Comparison of ENCODE assay signal across 9 mouse cellular contexts in the genomic region with DNA sequence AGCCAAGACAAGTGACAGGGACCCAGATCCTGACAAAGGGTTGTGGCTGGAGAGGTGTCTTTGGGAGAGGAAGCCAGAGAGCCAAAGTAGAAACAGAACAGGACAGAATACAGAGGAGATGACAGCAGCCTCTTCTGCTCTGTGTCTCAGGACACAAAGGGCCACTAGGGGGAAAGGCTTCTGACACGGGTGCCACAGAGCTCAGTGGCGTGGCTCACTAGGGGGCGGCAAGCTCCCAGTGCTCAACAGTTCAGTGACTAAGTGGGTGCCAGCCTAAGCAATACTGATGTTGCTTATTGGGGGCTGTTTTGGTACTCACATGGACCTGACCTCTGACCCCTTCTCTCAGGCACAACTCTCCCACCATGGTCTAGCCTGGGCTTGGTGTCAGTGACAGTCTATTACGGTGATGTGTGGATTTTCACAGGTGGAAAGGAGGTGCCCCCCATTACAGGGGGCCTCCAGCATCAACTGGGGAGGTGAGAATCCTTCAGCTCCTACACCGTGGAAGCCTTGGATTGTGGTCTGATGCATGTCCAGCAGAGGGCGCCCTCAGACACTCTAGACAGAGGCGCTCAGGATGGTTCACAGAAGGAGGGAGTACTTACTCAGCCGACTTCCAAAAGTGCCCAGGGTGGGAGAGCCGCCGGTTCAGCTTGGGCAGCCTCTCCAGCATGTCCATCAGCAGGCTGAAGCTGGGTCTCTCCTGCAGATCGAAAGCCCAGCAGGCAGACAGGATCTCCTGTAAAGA. TPM values are rescaled to one million over a fixed set of nuclear protein-coding genes. Genes with fewer than 3 reads are reported as not detected.
DNase-seq lines count a peak whose midpoint lies in the region; ATAC-seq and TF ChIP-seq lines count a peak whose summit lies in the region.
"Had no signal": no experiment of that assay in that cellular context is flagged by ENCODE, and none has a peak within 500 bp of the region (broad histone marks: within the 10 kb centered on the region; RNA-seq: fewer than 3 reads in every experiment).

No protein-coding gene starts in this region.

- no peaks in the 10 kb centered on the region for H3K27me3 ChIP-seq in kidney, embryonic 14.5 days (ENCODE audit: control insufficient read depth, insufficient read depth, low read length)

- peaks cover 17% of the 10 kb centered on the region; the same call in 1 of the 2 replicates for H3K4me1 ChIP-seq in kidney, embryonic 14.5 days (ENCODE audit: control insufficient read depth, insufficient read depth, low read length)
- no peaks in the 10 kb centered on the region for H3K4me1 ChIP-seq in cortical plate, adult 2 months (ENCODE audit: control insufficient read depth, insufficient read depth, low read length)

- peak; percentile 78 for DNase-seq in kidney, adult 18-20 months
- DNase-seq in adipocyte (ENCODE audit: low spot score): peak; percentile 72
- peak; percentile 82 to 88 for DNase-seq in heart, postnatal 14 days
- DNase-seq in left cerebral cortex, postnatal 4 days: peak; percentile 69
- peak; percentile 70 to 78 for DNase-seq in natural killer cell, adult 2 months (ENCODE audit: low spot score in 2 of 2)
- peak; percentile 89 for DNase-seq in testis, postnatal 10 days (ENCODE audit: low spot score)

- no peak for ATAC-seq in kidney, embryonic 14.5 days (ENCODE audit: low FRiP score, low TSS enrichment)

- H3K4me3 ChIP-seq in kidney, embryonic 14.5 days (ENCODE audit: low read length): no peak overlapping the region
- no peak overlapping the region for H3K4me3 ChIP-seq in cortical plate, adult 2 months (ENCODE audit: insufficient read depth, low read length)
- H3K4me3 ChIP-seq: erythroblast, embryonic 14.5 days had no signal

- intact Hi-C loops in heart, postnatal 14 days (cut with DNase I): no loop called here
- intact Hi-C loops in left cerebral cortex, postnatal 4 days (cut with DNase I): no loop called here

- TF ChIP-seq CTCF in cortical plate, adult 2 months (IDR thresholded peaks at IDR 0.05; ENCODE audit: extremely low read depth, insufficient read depth, low read length): peak; percentile 77

- H3K27ac ChIP-seq in kidney, embryonic 14.5 days (ENCODE audit: low read depth, low read length): no peak overlapping the region
- no peak overlapping the region for H3K27ac ChIP-seq in cortical plate, adult 2 months (ENCODE audit: insufficient read depth, low read length)

- no peak overlapping the region for H3K4me2 ChIP-seq in kidney, embryonic 14.5 days (replicated peaks; ENCODE audit: low read depth, low read length)

- H3K9me3 ChIP-seq in kidney, embryonic 14.5 days (ENCODE audit: control insufficient read depth, low read length): no peaks in the 10 kb centered on the region

- H3K36me3 ChIP-seq in kidney, embryonic 14.5 days (ENCODE audit: control insufficient read depth, insufficient read depth, low read length): peaks cover 17% of the 10 kb centered on the region; the same call in 1 of the 2 replicates

- H3K9ac ChIP-seq in kidney, embryonic 14.5 days (ENCODE audit: low read depth, low read length): no peak overlapping the region

- 59% methylated on average over 11 of the region's 11 CpGs for WGBS in kidney, embryonic 14.5 days

- TF ChIP-seq POLR2A in cortical plate, adult 2 months (IDR thresholded peaks at IDR 0.05; ENCODE audit: extremely low read depth, insufficient read depth, low read length): no peak

RNA-seq across cellular contexts. Expression of a gene that starts 34.4 kb away (rescaled TPM):
- polyA plus RNA-seq in kidney, embryonic 14.5 days (2014; fragmentation: Nextera tagmentation; extraction: Ambion mirVana): 24.6 and 26.4 TPM in 2 replicates
- polyA plus RNA-seq in cortical plate, adult 2 months (2012; rRNA removed): 15.4 and 17.1 TPM in 2 replicates
- total RNA-seq in heart, postnatal 14 days (2021): 10 to 100 TPM; 35.5 to 36.1 TPM
- total RNA-seq in left cerebral cortex, postnatal 4 days (2021): 1 to 10 TPM; 4.1 to 5.2 TPM

Comparison
In these comparisons a context has a peak if more than half of its experiments do, and no peak if none do; other contexts are left out.
1. RNA of a gene that starts 34.4 kb away (total RNA-seq): 35.5 to 36.1 TPM in heart, postnatal 14 days; 4.1 to 5.2 TPM in left cerebral cortex, postnatal 4 days; every median in the first group is over 4 times any median in the second.
2. Peak in every context shown above with its lines, with median percentiles within 50 percentile points of each other: DNase-seq.